Mouse (Mus musculus) heart, adult 2 months (tissue): ENCODE measurements around the gene Tipin. TPM values are rescaled to one million over a fixed set of nuclear protein-coding genes. Genes with fewer than 3 reads are reported as not detected.

Experiments
- DNase-seq, 2 experiments: peaks; one replicate each; pipeline ENCODE4 v3.0.0; 2021
- H3K27ac ChIP-seq: fragments of 200-600 bp; 2 replicates; pipeline ENCODE4 v1.8.1; 2022
- H3K27me3 ChIP-seq: fragments of 200-500 bp; 2 replicates; pipeline ENCODE4 v1.6.1; 2012; ENCODE audit warnings: mild to moderate bottlenecking, low read length, inconsistent platforms, mixed read lengths; ENCODE audit not compliant: control insufficient read depth, insufficient read depth
- H3K36me3 ChIP-seq: fragments of 200-500 bp; 2 replicates; pipeline ENCODE4 v1.6.1; 2012; ENCODE audit warnings: low read length, inconsistent platforms; ENCODE audit not compliant: control insufficient read depth, insufficient read depth
- H3K4me1 ChIP-seq: fragments of 200-500 bp; 2 replicates; pipeline ENCODE4 v1.6.1; 2011; ENCODE audit warnings: low read length; ENCODE audit not compliant: control insufficient read depth, insufficient read depth
- H3K4me3 ChIP-seq: fragments of 200-600 bp; 2 replicates; pipeline ENCODE4 v1.8.1; 2022
- H3K79me2 ChIP-seq: fragments of 200-500 bp; replicated peaks from 2 replicates; pipeline ENCODE4 v1.6.1; 2012; ENCODE audit warnings: mild to moderate bottlenecking, inconsistent platforms, low read length, moderate library complexity, mixed read lengths; ENCODE audit not compliant: control insufficient read depth, insufficient read depth
- H3K9ac ChIP-seq: fragments of 200-500 bp; 2 replicates; pipeline ENCODE4 v1.6.1; 2012; ENCODE audit warnings: low read depth, mild to moderate bottlenecking, control low read depth, inconsistent platforms, low read length, mixed read lengths
- CTCF ChIP-seq: fragments of 200-600 bp; IDR thresholded peaks from 2 replicates; pipeline ENCODE4 v1.8.1; 2022; ENCODE audit warnings: antibody characterized with exemption, mild to moderate bottlenecking, moderate library complexity
- EP300 ChIP-seq: fragments of 200-500 bp; IDR thresholded peaks from 2 replicates; pipeline ENCODE4 v1.6.1; 2011; ENCODE audit warnings: low read depth, low read length, control low read depth; ENCODE audit not compliant: insufficient read depth
- POLR2A ChIP-seq: fragments of 200-500 bp; IDR thresholded peaks from 2 replicates; pipeline ENCODE4 v1.6.1; 2011; ENCODE audit warnings: mild to moderate bottlenecking, low read depth, low read length, control low read depth; ENCODE audit not compliant: insufficient read depth
- WGBS: fragments of 180-500 bp; shearing (Covaris S2); methylation state at CpG from one replicate; pipeline ENCODE4 v1.1.7; 2018; 5-methylcytosine and 5-hydroxymethylcytosine counted together
- intact Hi-C: fragments of 180-260 bp; cut with DNase I; formaldehyde crosslinking; loops from one replicate; pipeline ENCODE4 v1.15.1; 2025
- polyA plus RNA-seq: library from polyadenylated mRNA; depleted of rRNA; stranded (reverse); fragments of >200 nt; gene quantifications from 2 replicates; pipeline ENCODE4 v1.2.3, GENCODE M21; 2012
- total RNA-seq, 2 experiments: library from RNA; stranded (reverse); gene quantifications; 2 replicates each; pipeline ENCODE4 v1.2.3; 2021

Tipin gene
- total and polyA plus RNA-seq, 3 experiments: 3.8 to 9.3 (median 9.2) TPM

GRCm38 (mm10) chr9:64252591-64253020, 28.8 kb upstream of the Tipin start:
- under 1% methylated on average over 16 of the region's 16 CpGs for WGBS
- intact Hi-C loops: loop anchor here (1.0 to 2.0 kb wide), 3 partner anchors 18 to 73 kb away; partner anchors contain the start of genes Snapc5, Tipin and Uchl4
- H3K27me3 ChIP-seq: no peaks in the 10 kb centered on the region

DNA sequence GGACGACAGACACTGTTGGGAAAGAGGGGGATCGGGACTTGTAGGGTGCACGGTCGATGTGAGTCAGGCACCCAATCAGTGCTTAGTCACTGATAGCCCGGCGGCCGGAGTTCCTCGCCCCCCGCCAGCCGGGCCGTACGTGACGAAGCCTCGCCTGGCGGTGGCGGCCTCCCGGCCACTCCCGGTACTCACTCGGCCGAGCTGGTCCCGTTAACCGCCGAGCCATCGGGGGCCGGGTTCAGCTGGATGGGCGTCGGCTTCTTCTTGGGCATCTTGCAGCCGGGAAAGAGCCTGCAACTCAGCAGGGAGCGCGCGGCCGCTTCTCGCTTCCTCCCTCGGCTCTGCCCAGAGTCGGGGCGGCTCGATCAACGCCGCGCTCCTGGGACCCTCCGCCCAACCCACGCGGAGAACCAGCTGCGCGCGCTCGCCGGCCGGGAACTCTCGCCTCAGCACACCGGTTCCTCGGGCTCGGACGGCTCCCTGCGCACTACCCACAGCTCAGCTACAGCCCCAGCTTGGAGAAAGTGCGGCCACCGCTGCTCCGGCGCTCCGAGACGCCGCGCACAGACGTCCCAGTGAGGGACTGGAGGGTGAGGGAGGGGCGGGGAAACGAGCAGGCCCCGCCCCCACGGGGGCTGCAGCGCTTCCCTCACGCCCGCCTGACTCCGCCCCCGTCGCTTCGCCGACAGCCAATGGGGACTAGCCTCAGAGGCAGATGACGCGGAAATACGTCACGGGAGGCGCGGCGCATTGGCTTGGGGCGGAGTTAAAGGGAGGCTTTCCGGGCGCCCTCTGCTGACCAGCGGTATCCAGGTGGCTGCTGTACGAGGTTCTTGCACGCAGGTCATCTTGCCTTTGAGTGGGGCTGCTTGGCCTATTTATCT, 28.1 kb upstream of the Tipin start, which contains the start of gene Map2k1:
TSS of gene Map2k1 (minus strand) at position 611 of the 884 bp plus-strand sequence.
- peaks cover 10% of the 10 kb centered on the region for H3K36me3 ChIP-seq
- H3K27ac ChIP-seq: peak within 1 kb of the TSS; percentile 86
- WGBS: under 1% methylated on average over 88 of the region's 89 CpGs
- intact Hi-C loops: loop anchor here (1.0 to 2.0 kb wide), 3 partner anchors 18 to 74 kb away; partner anchors contain the start of genes Snapc5, Tipin and Uchl4
- H3K27me3 ChIP-seq: no peaks in the 10 kb centered on the region
- peaks cover 2% of the 10 kb centered on the region; the same call in 1 of the 2 replicates for H3K79me2 ChIP-seq
- H3K9ac ChIP-seq: peak within 1 kb of the TSS; percentile 94
- peak; percentile 100 for DNase-seq
- peaks cover 3% of the 10 kb centered on the region for H3K4me1 ChIP-seq
- peak within 1 kb of the TSS; percentile 94 for H3K4me3 ChIP-seq
- TF ChIP-seq CTCF: peak; percentile 92
- TF ChIP-seq EP300: peak; percentile 54
- peak; percentile 97 for TF ChIP-seq POLR2A

More at GRCm38 (mm10) chr9:64252591-64253020, 28.8 kb upstream of the Tipin start:
- Histone ChIP-seq H3K4me1 (peaks cover 3% of the 10 kb centered on the region), H3K36me3 (peaks cover 10% of the 10 kb centered on the region), H3K27ac (peak overlapping the region; percentile 86), H3K9ac (peak overlapping the region; percentile 94), H3K4me3 (peak overlapping the region; percentile 94), H3K79me2 (peaks cover 2% of the 10 kb centered on the region; the same call in 1 of the 2 replicates)
- TF ChIP-seq EP300 (no peak), CTCF (peak; percentile 29)
- no peak for DNase-seq

DNA sequence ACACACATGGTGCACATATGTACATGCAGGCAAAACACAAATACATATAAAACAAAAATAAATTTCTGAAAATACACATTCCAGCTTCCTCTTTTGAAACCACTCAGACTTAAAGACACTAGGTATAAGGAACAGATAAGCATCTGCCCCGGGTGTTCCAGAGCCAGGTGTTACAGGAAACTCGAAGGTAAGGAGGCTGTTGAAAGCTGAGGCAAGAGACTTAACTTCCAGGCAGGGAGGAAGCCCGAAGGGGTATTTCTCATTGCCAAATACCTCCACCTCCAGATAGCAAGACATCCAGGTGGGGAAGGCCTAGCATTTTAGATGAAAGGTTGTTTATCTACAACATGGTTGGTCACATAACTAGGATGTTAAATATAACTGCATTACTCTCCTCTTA, 26.0 kb upstream of the Tipin start:
- no peak for DNase-seq
- 66% methylated on average over 3 of the region's 3 CpGs for WGBS
- Histone ChIP-seq H3K9ac (no peak overlapping the region), H3K4me3 (no peak overlapping the region), H3K4me1 (peaks cover 1% of the 10 kb centered on the region), H3K27ac (no peak overlapping the region), H3K36me3 (peaks cover 10% of the 10 kb centered on the region), H3K79me2 (no peaks in the 10 kb centered on the region), H3K27me3 (no peaks in the 10 kb centered on the region)
- intact Hi-C loops: no loop called here
- TF ChIP-seq POLR2A: no peak
- no peak for TF ChIP-seq CTCF
- TF ChIP-seq EP300: no peak

DNA sequence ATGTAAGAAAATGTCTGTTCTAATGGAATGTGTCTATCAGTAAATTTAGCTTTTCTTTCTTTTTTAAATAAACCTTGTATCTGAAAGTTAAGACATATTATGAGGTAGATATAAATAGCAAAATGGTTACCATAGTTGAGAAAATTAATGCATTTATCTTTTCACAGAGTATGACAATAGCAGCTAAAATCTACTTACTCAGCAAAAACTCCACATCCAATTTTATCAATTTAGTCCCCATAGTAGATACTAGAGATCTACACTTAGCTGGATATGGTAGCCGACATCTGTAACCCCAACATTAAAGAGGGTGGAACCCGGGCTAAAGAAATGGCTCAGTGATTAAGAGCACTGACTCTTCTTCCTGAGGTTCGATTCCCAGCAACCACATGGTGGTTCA, 25.2 kb upstream of the Tipin start:
- Histone ChIP-seq H3K4me3 (no peak overlapping the region), H3K36me3 (peaks cover 4% of the 10 kb centered on the region), H3K9ac (no peak overlapping the region), H3K4me1 (peaks cover 1% of the 10 kb centered on the region), H3K27me3 (no peaks in the 10 kb centered on the region), H3K79me2 (no peaks in the 10 kb centered on the region), H3K27ac (no peak overlapping the region)
- DNase-seq: no peak
- 89% methylated on average over 3 of the region's 3 CpGs for WGBS
- intact Hi-C loops: no loop called here
- TF ChIP-seq POLR2A (no peak), CTCF (no peak), EP300 (no peak)

DNA sequence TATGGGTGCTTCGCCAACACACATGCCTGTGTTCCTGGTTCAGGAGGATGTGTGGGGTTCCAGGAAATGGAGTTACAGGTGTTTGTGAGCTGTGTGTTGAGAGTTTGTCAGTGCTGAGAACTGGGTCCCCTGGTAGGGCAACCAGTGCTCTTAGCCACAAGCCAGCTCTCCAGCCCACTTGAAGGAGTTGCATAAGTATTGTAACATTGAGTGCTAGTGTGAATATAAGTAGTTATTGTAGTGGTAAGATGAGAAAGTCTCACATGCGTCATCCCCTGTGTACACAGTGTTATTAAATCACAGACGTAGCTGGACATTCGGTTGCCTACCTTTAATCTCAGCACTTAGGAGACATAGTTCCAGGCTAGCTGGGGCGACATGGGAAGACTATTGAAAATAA, 21.5 kb upstream of the Tipin start:
- no peak overlapping the region for H3K27ac ChIP-seq
- H3K36me3 ChIP-seq: no peaks in the 10 kb centered on the region
- H3K9ac ChIP-seq: no peak overlapping the region
- WGBS: 80% methylated on average over 5 of the region's 5 CpGs
- no peak for DNase-seq
- no peaks in the 10 kb centered on the region for H3K4me1 ChIP-seq
- no peaks in the 10 kb centered on the region for H3K27me3 ChIP-seq
- TF ChIP-seq POLR2A: no peak
- no peak for TF ChIP-seq EP300
- TF ChIP-seq CTCF: no peak
- H3K4me3 ChIP-seq: no peak overlapping the region
- intact Hi-C loops: no loop called here
- H3K79me2 ChIP-seq: no peaks in the 10 kb centered on the region

- no peaks in the 10 kb centered on the region for H3K79me2 ChIP-seq
- no peak for TF ChIP-seq POLR2A
- TF ChIP-seq CTCF: no peak
- no peak for TF ChIP-seq EP300
- no peak overlapping the region for H3K4me3 ChIP-seq
- 83% methylated on average over 4 of the region's 4 CpGs for WGBS
- no peaks in the 10 kb centered on the region for H3K27me3 ChIP-seq
- no peak for DNase-seq
- no peaks in the 10 kb centered on the region for H3K36me3 ChIP-seq
- intact Hi-C loops: no loop called here
- H3K9ac ChIP-seq: no peak overlapping the region
- H3K4me1 ChIP-seq: no peaks in the 10 kb centered on the region
- H3K27ac ChIP-seq: no peak overlapping the region
Measured at GRCm38 (mm10) chr9:64261023-64261422, 20.4 kb upstream of the Tipin start.
